Mouse (Mus musculus) megakaryocyte, embryonic 14.5 days (primary cell): Measurements from ENCODE around the gene Hist1h2bp.

Experiments
- FLI1 ChIP-seq: IDR thresholded peaks from 2 replicates; pipeline ENCODE4 v1.6.1; 2012; ENCODE audit warnings: low read length, inconsistent platforms, mixed read lengths
- GATA1 ChIP-seq: IDR thresholded peaks from 3 replicates; pipeline ENCODE4 v1.6.1; 2012; ENCODE audit warnings: mixed read lengths, low read length, inconsistent platforms, borderline replicate concordance

GRCm38 (mm10) chr13:21779767-21780731 lies 7.2 kb upstream of the Hist1h2bp start, which contains the start of gene Hist1h1b:
- TF ChIP-seq GATA1 (no peak), FLI1 (no peak)
